Mouse (Mus musculus) v-Abl transformed pro-B cells (cell line): ENCODE results near the gene Tmem163.

Experiments
- in situ Hi-C, 2 experiments: fragments of 400-800 bp; cut with MboI; formaldehyde crosslinking; loops; one replicate each; pipeline ENCODE4 v1.15.1; 2025; ENCODE audit not compliant: unreplicated experiment in 2 of 2

Tmem163 gene

GRCm38 (mm10) chr1:127576563-127576962 lies 102.8 kb downstream of the Tmem163 start:
- in situ Hi-C loops, result no loop called here

GRCm38 (mm10) chr1:127576143-127576542 lies 103.2 kb downstream of the Tmem163 start:
- in situ Hi-C loops, result no loop called here

GRCm38 (mm10) chr1:127575692-127576091 lies 103.7 kb downstream of the Tmem163 start:
- in situ Hi-C loops, result no loop called here

- in situ Hi-C loops, result no loop called here
These were observed 106.2 kb downstream of the Tmem163 start for GRCm38 (mm10) chr1:127573186-127573585.

GRCm38 (mm10) chr1:127568641-127569040 lies 110.7 kb downstream of the Tmem163 start:
- in situ Hi-C loops, result no loop called here

GRCm38 (mm10) chr1:127556486-127556845 lies 122.9 kb downstream of the Tmem163 start:
- in situ Hi-C loops, result no loop called here

GRCm38 (mm10) chr1:127555822-127556485 lies 123.4 kb downstream of the Tmem163 start:
- in situ Hi-C loops, result no loop called here

GRCm38 (mm10) chr1:127548078-127548477 lies 131.3 kb downstream of the Tmem163 start:
- in situ Hi-C loops, result no loop called here

- in situ Hi-C loops, result no loop called here
These were observed 136.6 kb downstream of the Tmem163 start for GRCm38 (mm10) chr1:127542756-127543155.

GRCm38 (mm10) chr1:127541931-127542330 lies 137.4 kb downstream of the Tmem163 start:
- in situ Hi-C loops, result no loop called here

- in situ Hi-C loops, result no loop called here
These were observed 137.8 kb downstream of the Tmem163 start for GRCm38 (mm10) chr1:127541522-127541921.

- in situ Hi-C loops, result no loop called here
These were observed 141.9 kb downstream of the Tmem163 start for GRCm38 (mm10) chr1:127537204-127538038.

- in situ Hi-C loops, result no loop called here
These were observed 142.9 kb downstream of the Tmem163 start for GRCm38 (mm10) chr1:127536448-127536847.

- in situ Hi-C loops, result no loop called here
These were observed 147.6 kb downstream of the Tmem163 start for GRCm38 (mm10) chr1:127531723-127532122.

GRCm38 (mm10) chr1:127530849-127531580 lies 148.3 kb downstream of the Tmem163 start:
- in situ Hi-C loops, result no loop called here

- in situ Hi-C loops, result no loop called here
These were observed 156.0 kb downstream of the Tmem163 start for GRCm38 (mm10) chr1:127523364-127523763.

GRCm38 (mm10) chr1:127514888-127515287 lies 164.5 kb downstream of the Tmem163 start:
- in situ Hi-C loops, result loop anchor here in 1 of 2 experiments (5.0 kb wide), 1 partner anchor 162 kb away; the partner anchor contains the start of gene Tmem163

GRCm38 (mm10) chr1:127514479-127514878 lies 164.9 kb downstream of the Tmem163 start:
- in situ Hi-C loops, result loop anchor here in 1 of 2 experiments (5.0 kb wide), 1 partner anchor 163 kb away; the partner anchor contains the start of gene Tmem163

GRCm38 (mm10) chr1:127513664-127514063 lies 165.7 kb downstream of the Tmem163 start:
- in situ Hi-C loops, result loop anchor here in 1 of 2 experiments (5.0 kb wide), 1 partner anchor 164 kb away; the partner anchor contains the start of gene Tmem163

- in situ Hi-C loops, result loop anchor here in 1 of 2 experiments (5.0 kb wide), 1 partner anchor 164 kb away; the partner anchor contains the start of gene Tmem163
These were observed 166.2 kb downstream of the Tmem163 start for GRCm38 (mm10) chr1:127513140-127513539.

GRCm38 (mm10) chr1:127512709-127513108 lies 166.6 kb downstream of the Tmem163 start:
- in situ Hi-C loops, result loop anchor here in 1 of 2 experiments (5.0 kb wide), 1 partner anchor 165 kb away; the partner anchor contains the start of gene Tmem163
